Mouse (Mus musculus): ENCODE results near the gene Rhobtb1.

DNA sequence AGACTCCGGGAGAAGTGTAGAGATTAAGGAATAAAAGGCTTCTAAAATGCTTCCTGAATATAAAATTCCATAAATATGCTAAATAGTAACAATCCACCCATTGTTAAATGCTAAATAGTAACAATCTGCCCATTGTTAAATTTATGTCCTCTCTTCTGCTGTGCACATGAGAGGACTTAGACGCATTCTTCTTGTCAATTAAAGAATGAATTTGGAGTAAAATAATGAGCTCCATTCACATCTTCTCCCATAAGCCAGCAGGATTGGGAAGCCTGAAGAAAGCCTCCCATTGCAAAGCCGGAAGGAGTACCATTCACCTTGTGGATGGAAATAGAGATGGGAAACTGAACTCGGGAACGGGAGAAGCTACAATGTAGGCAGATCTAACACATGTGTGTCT, 20.6 kb upstream of the Rhobtb1 start:
- TF ChIP-seq POLR2A (IDR thresholded peaks at IDR 0.05; ENCODE audit: extremely low read depth, insufficient read depth, low read length), result no peak
- TF ChIP-seq CTCF (IDR thresholded peaks at IDR 0.05; ENCODE audit: extremely low read depth, insufficient read depth, low read length), result no peak

All from cortical plate, adult 2 months (tissue).